16 mouse cellular contexts compared by ENCODE assay signal in the genomic region with DNA sequence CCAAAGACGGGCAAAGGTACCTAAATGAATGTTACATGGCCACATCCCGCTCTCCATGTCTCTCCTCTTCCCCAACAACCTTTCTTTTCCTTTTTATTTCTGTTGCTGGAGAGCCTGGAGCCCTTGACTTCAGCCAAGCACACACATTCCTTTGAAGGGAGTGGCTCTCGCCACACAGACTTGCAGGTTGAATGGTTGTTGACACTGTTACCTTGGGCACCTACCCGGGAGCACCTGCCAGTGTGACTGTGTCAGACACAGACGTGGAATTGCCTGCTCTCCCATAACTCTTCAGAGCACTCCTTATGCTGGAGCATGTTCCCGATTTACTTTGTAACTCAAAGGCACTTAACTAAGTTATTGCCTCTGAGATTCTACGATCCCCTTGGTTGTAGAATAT.
A peak's percentile ranks its signal among the peaks of the same experiment; 100 is the strongest.
DNase-seq lines count a peak whose midpoint lies in the region; ATAC-seq and TF ChIP-seq lines count a peak whose summit lies in the region.
"Had no signal": no experiment of that assay in that cellular context is flagged by ENCODE, and none has a peak within 500 bp of the region (broad histone marks: within the 10 kb centered on the region; RNA-seq: fewer than 3 reads in every experiment).

No protein-coding gene starts in this region.

- no peaks in the 10 kb centered on the region for H3K4me1 ChIP-seq in intestine, embryonic 14.5 days (replicated peaks; ENCODE audit: control insufficient read depth, insufficient read depth, low read length)
- 0 out of 2 replicates have a peak, but pooled peaks cover 4% of the 10 kb centered on the region for H3K4me1 ChIP-seq in lung, embryonic 14.5 days (ENCODE audit: insufficient read depth)
- H3K4me1 ChIP-seq: embryonic facial prominence, embryonic 13.5 days; heart, embryonic 15.5 days; hindbrain, embryonic 10.5 days; liver, embryonic 15.5 days; neural tube, embryonic 12.5 days had no signal

- DNase-seq in ES-CJ7 (ENCODE audit: low read depth, low spot score): peak; percentile 67
- no peak for DNase-seq in intestine, embryonic 14.5 days (ENCODE audit: low spot score)
- DNase-seq in lung, embryonic 14.5 days: peak; percentile 62
- peak; percentile 28 to 76 for DNase-seq in lung, postnatal 4 days
- DNase-seq in frontal cortex, postnatal 14 days (ENCODE audit: low spot score in 2 of 2): no peak
- no peak for DNase-seq in adrenal gland, adult 2 months
- DNase-seq in layer of hippocampus, postnatal 25 days (ENCODE audit: extremely low spot score in 1 of 2, low spot score in 1 of 2): no peak
- DNase-seq: cerebellum, adult 9-10 months; heart, adult 2 months; layer of hippocampus, adult 9-11 months had no signal

- no peak overlapping the region for H3K4me2 ChIP-seq in intestine, embryonic 14.5 days (ENCODE audit: low read length)
- H3K4me2 ChIP-seq in lung, embryonic 14.5 days: no peak overlapping the region; the same call in 1 of the 2 replicates
- H3K4me2 ChIP-seq: embryonic facial prominence, embryonic 13.5 days; heart, embryonic 15.5 days; liver, embryonic 15.5 days; neural tube, embryonic 12.5 days had no signal

- no peak overlapping the region for H3K27ac ChIP-seq in intestine, embryonic 14.5 days (ENCODE audit: low read depth)
- H3K27ac ChIP-seq in lung, embryonic 14.5 days (ENCODE audit: low read depth): peak overlapping the region; percentile 84
- H3K27ac ChIP-seq: embryonic facial prominence, embryonic 13.5 days; heart, adult 2 months; heart, embryonic 15.5 days; hindbrain, embryonic 10.5 days; liver, embryonic 15.5 days; neural tube, embryonic 12.5 days had no signal

- peak; percentile 79 for ATAC-seq in intestine, embryonic 14.5 days (replicated peaks; ENCODE audit: low FRiP score, low TSS enrichment, low read depth)
- peak; percentile 95 for ATAC-seq in lung, embryonic 14.5 days (ENCODE audit: insufficient read depth)
- ATAC-seq: Patski had no signal

- no peaks in the 10 kb centered on the region for H3K36me3 ChIP-seq in intestine, embryonic 14.5 days (ENCODE audit: control insufficient read depth, insufficient read depth, low read length)
- H3K36me3 ChIP-seq in lung, embryonic 14.5 days (ENCODE audit: insufficient read depth): no peaks in the 10 kb centered on the region
- H3K36me3 ChIP-seq: embryonic facial prominence, embryonic 13.5 days; heart, embryonic 15.5 days; hindbrain, embryonic 10.5 days; liver, embryonic 15.5 days; neural tube, embryonic 12.5 days had no signal

- no peaks in the 10 kb centered on the region for H3K9me3 ChIP-seq in intestine, embryonic 14.5 days (ENCODE audit: control insufficient read depth, low read length)
- no peaks in the 10 kb centered on the region for H3K9me3 ChIP-seq in lung, embryonic 14.5 days (ENCODE audit: low read depth, low read length)
- H3K9me3 ChIP-seq: embryonic facial prominence, embryonic 13.5 days; heart, embryonic 15.5 days; hindbrain, embryonic 10.5 days; liver, embryonic 15.5 days had no signal

- H3K27me3 ChIP-seq in intestine, embryonic 14.5 days (replicated peaks; ENCODE audit: control insufficient read depth, insufficient read depth, low read length): no peaks in the 10 kb centered on the region
- no peaks in the 10 kb centered on the region for H3K27me3 ChIP-seq in lung, embryonic 14.5 days (ENCODE audit: insufficient read depth, low read length)
- H3K27me3 ChIP-seq: embryonic facial prominence, embryonic 13.5 days; heart, embryonic 15.5 days; liver, embryonic 15.5 days; neural tube, embryonic 12.5 days; Patski had no signal

- H3K9ac ChIP-seq in intestine, embryonic 14.5 days (ENCODE audit: low read length): no peak overlapping the region
- H3K9ac ChIP-seq in lung, embryonic 14.5 days: no peak overlapping the region
- H3K9ac ChIP-seq: embryonic facial prominence, embryonic 13.5 days; heart, embryonic 15.5 days; liver, embryonic 15.5 days; neural tube, embryonic 12.5 days had no signal

- no peak overlapping the region for H3K4me3 ChIP-seq in intestine, embryonic 14.5 days (ENCODE audit: low read depth, low read length)
- no peak overlapping the region for H3K4me3 ChIP-seq in lung, embryonic 14.5 days (ENCODE audit: low read depth, low read length)
- H3K4me3 ChIP-seq: embryonic facial prominence, embryonic 13.5 days; heart, adult 2 months; heart, embryonic 15.5 days; hindbrain, embryonic 10.5 days; liver, embryonic 15.5 days; neural tube, embryonic 12.5 days had no signal

- 77% methylated on average over 7 of the region's 7 CpGs for WGBS in intestine, embryonic 14.5 days
- WGBS in lung, embryonic 14.5 days: 65% methylated on average over 7 of the region's 7 CpGs

- no peak for TF ChIP-seq CTCF in lung, embryonic 14.5 days (IDR thresholded peaks at IDR 0.05; ENCODE audit: low read depth)

Comparison
In these comparisons a context has a peak if more than half of its experiments do, and no peak if none do; other contexts are left out.
1. DNase-seq: peak in ES-CJ7 (single experiment), lung, embryonic 14.5 days (single experiment) and lung, postnatal 4 days (2 of 2); none in intestine, embryonic 14.5 days (single experiment), frontal cortex, postnatal 14 days (0 of 2), adrenal gland, adult 2 months (single experiment) and layer of hippocampus, postnatal 25 days (0 of 2).